8 mouse cellular contexts compared by ENCODE assay signal in the genomic region with DNA sequence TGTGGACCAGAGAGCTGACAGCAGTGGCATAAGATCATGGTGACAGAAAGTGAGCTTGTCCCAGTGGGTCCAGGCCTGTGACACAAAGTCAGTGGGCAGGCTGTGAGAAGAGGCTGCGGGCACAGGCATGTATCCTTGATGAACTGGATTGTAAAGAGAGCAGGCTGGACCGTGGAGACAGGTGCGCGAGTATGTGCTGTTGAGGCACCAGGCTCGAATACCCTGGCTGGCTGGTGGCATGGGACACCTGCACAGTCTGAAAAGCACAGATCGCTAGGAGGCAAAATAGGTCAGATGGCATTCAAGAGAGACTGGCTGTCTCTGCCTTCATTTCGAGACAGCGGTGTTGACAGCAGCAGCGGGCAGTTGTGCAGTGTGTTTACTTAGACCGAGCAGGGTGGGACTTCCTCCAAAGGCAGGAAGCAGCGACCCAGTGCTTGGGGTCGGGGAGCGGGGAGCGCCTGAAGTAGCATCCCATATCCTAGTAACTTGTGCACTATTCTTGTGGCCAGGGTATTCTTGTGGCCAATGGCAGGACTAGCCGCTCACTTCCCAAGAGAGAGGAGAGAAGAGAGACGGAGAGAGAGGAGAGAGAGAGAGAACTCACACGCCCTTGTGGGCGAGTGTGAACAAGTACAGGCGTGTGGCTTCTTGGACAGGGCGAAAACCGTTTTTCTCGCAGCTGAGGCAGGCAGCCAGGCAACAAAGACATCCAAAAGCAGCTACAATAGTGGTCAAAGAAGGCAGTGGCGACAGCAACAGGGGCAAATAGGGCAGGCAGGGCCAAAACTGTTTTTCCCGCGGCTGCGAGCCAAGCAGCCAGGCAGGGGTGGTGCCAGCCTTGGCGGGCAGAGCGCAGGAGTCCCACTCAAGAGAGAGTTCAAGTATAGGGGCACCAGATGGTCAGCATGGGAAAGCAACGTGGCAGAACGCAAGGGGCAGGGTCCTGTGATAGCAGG. TPM values are rescaled to one million over a fixed set of nuclear protein-coding genes. Genes with fewer than 3 reads are reported as not detected.
A peak's percentile ranks its signal among the peaks of the same experiment; 100 is the strongest.
DNase-seq lines count a peak whose midpoint lies in the region; ATAC-seq and TF ChIP-seq lines count a peak whose summit lies in the region.

No protein-coding gene starts in this region.

- no peaks in the 10 kb centered on the region for H3K9me3 ChIP-seq in heart, embryonic 10.5 days
- no peaks in the 10 kb centered on the region for H3K9me3 ChIP-seq in midbrain, embryonic 15.5 days

- TF ChIP-seq POLR2A in kidney, adult 2 months (IDR thresholded peaks at IDR 0.05; ENCODE audit: low read depth, low read length), result no peak

- no peak for DNase-seq in frontal cortex, postnatal 25 days (ENCODE audit: low spot score in 2 of 2)
- peak; percentile 69 for DNase-seq in embryo, embryonic 11 days
- DNase-seq in heart, embryonic 10.5 days (ENCODE audit: low spot score), result peak; percentile 80
- peak; percentile 57 for DNase-seq in kidney, adult 2 months
- DNase-seq in liver, result peak; percentile 58
- DNase-seq in splenic B cell, adult 2 months (ENCODE audit: low read depth, low spot score), result peak; percentile 26

- H3K27me3 ChIP-seq in heart, embryonic 10.5 days (ENCODE audit: insufficient read depth, poor library complexity, severe bottlenecking), result no peaks in the 10 kb centered on the region
- H3K27me3 ChIP-seq in kidney, adult 2 months (replicated peaks; ENCODE audit: control insufficient read depth, insufficient read depth, low read length), result no peaks in the 10 kb centered on the region
- no peaks in the 10 kb centered on the region for H3K27me3 ChIP-seq in midbrain, embryonic 15.5 days (replicated peaks)
- no peaks in the 10 kb centered on the region for H3K27me3 ChIP-seq in splenic B cell, adult 2 months (ENCODE audit: control insufficient read depth, insufficient read depth, low read length, poor library complexity, severe bottlenecking)

- no peaks in the 10 kb centered on the region for H3K36me3 ChIP-seq in heart, embryonic 10.5 days
- H3K36me3 ChIP-seq in kidney, adult 2 months (ENCODE audit: control insufficient read depth, insufficient read depth, low read length), result no peaks in the 10 kb centered on the region
- H3K36me3 ChIP-seq in midbrain, embryonic 15.5 days (replicated peaks), result no peaks in the 10 kb centered on the region
- H3K36me3 ChIP-seq in splenic B cell, adult 2 months (ENCODE audit: control insufficient read depth, insufficient read depth, low read length, poor library complexity, severe bottlenecking), result no peaks in the 10 kb centered on the region

- H3K4me3 ChIP-seq in heart, embryonic 10.5 days, result peak overlapping the region; percentile 64
- peak overlapping the region; percentile 49 for H3K4me3 ChIP-seq in kidney, adult 2 months (ENCODE audit: insufficient read depth, low read depth, low read length)
- H3K4me3 ChIP-seq in midbrain, embryonic 15.5 days, result peak overlapping the region; percentile 45

- no peak for TF ChIP-seq CTCF in kidney, adult 2 months (conservative IDR thresholded peaks at IDR 0.05; ENCODE audit: insufficient read depth, insufficient read length, low read depth, low read length)

- H3K4me2 ChIP-seq in midbrain, embryonic 15.5 days, result peak overlapping the region; percentile 78

- peak; percentile 41 for ATAC-seq in frontal cortex, adult (ENCODE audit: low TSS enrichment)
- peak; percentile 87 for ATAC-seq in midbrain, embryonic 15.5 days (replicated peaks)

- H3K27ac ChIP-seq in heart, embryonic 10.5 days, result peak overlapping the region; percentile 86
- H3K27ac ChIP-seq in kidney, adult 2 months (ENCODE audit: insufficient read depth, low read depth, low read length), result no peak overlapping the region
- H3K27ac ChIP-seq in midbrain, embryonic 15.5 days, result peak overlapping the region; percentile 27; the same call in 1 of the 2 replicates

- 6% methylated on average over 30 of the region's 30 CpGs for WGBS in heart, embryonic 10.5 days
- 8% methylated on average over 30 of the region's 30 CpGs for WGBS in kidney, adult 2 months
- WGBS in midbrain, embryonic 15.5 days, result 8% methylated on average over 30 of the region's 30 CpGs

- H3K9ac ChIP-seq in midbrain, embryonic 15.5 days, result peak overlapping the region; percentile 52

- H3K4me1 ChIP-seq in heart, embryonic 10.5 days, result peaks cover 3% of the 10 kb centered on the region; the same call in 1 of the 2 replicates
- H3K4me1 ChIP-seq in kidney, adult 2 months (ENCODE audit: control insufficient read depth, insufficient read depth, low read length), result no peaks in the 10 kb centered on the region
- H3K4me1 ChIP-seq in midbrain, embryonic 15.5 days, result peaks cover 7% of the 10 kb centered on the region

RNA-seq across cellular contexts. Expression of a gene that starts 14.4 kb away (rescaled TPM):
- 3.9 and 5.3 TPM in 2 replicates for polyA plus RNA-seq in heart, embryonic 10.5 days (2016; fragmentation: Nextera tagmentation; extraction: Ambion mirVana)
- 5.0 and 5.3 TPM in 2 replicates for polyA plus RNA-seq in kidney, adult 2 months (2012; rRNA removed)
- 0.12 and 0.46 TPM in 2 replicates for polyA plus RNA-seq in midbrain, embryonic 15.5 days (2015; fragmentation: Nextera tagmentation; extraction: Ambion mirVana)

RNA-seq across cellular contexts. Expression of a gene that starts 18.6 kb away (rescaled TPM):
- polyA plus RNA-seq in heart, embryonic 10.5 days (2016; fragmentation: Nextera tagmentation; extraction: Ambion mirVana), result 59.3 and 64.2 TPM in 2 replicates
- polyA plus RNA-seq in kidney, adult 2 months (2012; rRNA removed), result 12.5 and 15.0 TPM in 2 replicates
- polyA plus RNA-seq in midbrain, embryonic 15.5 days (2015; fragmentation: Nextera tagmentation; extraction: Ambion mirVana), result 28.7 and 30.7 TPM in 2 replicates

RNA-seq across cellular contexts. Expression of a gene that starts 18.6 kb away (rescaled TPM):
- 8.7 and 10.2 TPM in 2 replicates for polyA plus RNA-seq in heart, embryonic 10.5 days (2016; fragmentation: Nextera tagmentation; extraction: Ambion mirVana)
- 1.5 and 1.7 TPM in 2 replicates for polyA plus RNA-seq in kidney, adult 2 months (2012; rRNA removed)
- polyA plus RNA-seq in midbrain, embryonic 15.5 days (2015; fragmentation: Nextera tagmentation; extraction: Ambion mirVana), result 4.3 and 4.6 TPM in 2 replicates

Comparison
In these comparisons a context has a peak if more than half of its experiments do, and no peak if none do; other contexts are left out.
1. DNase-seq: peak in embryo, embryonic 11 days (single experiment), heart, embryonic 10.5 days (single experiment), kidney, adult 2 months (single experiment), liver (single experiment) and splenic B cell, adult 2 months (single experiment); none in frontal cortex, postnatal 25 days (0 of 2).
2. Peak in every context shown above with its lines, with median percentiles within 50 percentile points of each other: H3K4me3 ChIP-seq.